Mouse (Mus musculus) embryo, embryonic 11 days (tissue): ENCODE measurements around the gene Cd207.

Experiments
- DNase-seq: peaks from one replicate; pipeline ENCODE4 v3.0.0-alpha.2; 2015

The Cd207 gene

DNA sequence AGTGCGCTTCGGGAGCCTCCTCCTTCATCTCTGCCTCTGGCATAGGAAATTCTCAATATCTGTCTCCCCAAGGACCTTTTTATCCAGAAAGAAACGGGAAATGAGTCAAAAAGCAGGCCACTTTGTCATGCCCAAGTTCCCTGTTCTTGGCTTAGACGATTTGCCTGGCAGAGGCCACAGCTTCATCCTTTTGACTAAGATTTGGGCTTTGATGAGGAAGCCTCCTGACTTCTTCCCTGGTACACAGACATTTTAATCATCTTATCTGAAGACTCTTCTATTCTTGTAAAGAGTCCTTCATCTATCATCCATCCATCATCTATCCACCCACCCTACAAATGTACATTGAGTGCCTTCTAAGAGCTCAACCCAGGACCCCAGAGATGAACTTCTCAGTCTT lies at the start of gene Cd207:
Gene Cd207 (minus strand): TSS at position 101 of the 400 bp plus-strand sequence.
- no peak for DNase-seq

DNA sequence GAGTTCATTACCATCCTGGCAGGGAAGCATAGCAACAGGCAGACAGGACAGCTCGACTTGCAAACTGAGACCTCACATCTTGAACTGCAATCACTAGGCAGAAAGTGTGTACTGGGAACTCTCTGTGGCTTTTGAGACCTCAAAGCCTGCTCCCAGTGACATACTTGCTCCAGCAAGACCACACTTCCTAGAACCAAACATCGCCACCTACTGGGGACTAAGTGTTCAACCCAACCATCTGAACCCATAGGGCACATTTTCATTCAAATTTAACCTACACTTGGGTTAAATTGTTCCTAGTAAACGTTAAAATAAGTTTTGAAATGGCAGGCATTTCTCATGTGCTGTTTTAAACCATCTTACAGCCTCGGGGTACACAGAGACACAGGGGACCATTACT lies 49.5 kb upstream of the Cd207 start:
- DNase-seq = no peak

DNA sequence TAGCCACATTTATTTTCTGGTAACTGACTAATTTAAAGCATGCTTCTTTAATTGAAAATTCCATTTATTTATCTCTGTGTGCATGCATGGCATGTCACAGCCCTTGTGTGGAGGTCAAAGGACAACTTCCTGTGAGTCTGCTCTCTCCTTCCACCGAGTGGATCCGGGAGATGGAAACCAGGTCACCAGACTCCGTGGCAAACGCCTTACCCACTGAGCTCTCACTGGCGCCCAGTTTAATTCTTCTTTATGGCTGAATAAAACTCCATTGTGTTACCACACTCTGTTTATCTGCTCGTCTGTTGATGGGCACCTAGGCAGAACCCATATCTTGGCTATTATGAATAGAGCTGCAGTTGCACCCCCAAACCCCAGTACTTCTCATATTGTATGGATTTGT lies 44.9 kb upstream of the Cd207 start:
- DNase-seq = no peak

DNA sequence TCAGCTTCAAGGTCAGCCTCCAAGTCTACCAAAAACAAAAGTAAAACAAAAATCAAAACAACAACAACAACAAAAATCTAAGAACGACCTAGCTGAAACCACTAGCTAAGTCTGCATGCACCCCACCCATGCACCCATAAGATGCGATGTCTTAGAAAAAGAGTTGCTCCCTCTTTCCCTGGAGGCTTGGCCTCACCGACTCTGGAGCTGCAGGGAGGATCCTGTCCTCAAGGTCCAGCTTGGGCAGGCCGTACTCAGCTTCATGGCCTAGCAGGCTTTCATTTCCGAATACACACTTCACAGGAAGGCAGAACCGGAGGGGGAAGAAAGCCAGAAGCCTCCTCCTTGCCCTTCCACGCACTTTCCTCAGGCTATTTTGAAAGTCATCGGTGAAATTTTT lies 39.4 kb upstream of the Cd207 start:
- DNase-seq = no peak

- no peak for DNase-seq
Observed at GRCm38 (mm10) chr6:83715461-83716196, 38.0 kb upstream of the Cd207 start.

GRCm38 (mm10) chr6:83714221-83715123 lies 36.8 kb upstream of the Cd207 start:
- DNase-seq = peak; percentile 64

DNA sequence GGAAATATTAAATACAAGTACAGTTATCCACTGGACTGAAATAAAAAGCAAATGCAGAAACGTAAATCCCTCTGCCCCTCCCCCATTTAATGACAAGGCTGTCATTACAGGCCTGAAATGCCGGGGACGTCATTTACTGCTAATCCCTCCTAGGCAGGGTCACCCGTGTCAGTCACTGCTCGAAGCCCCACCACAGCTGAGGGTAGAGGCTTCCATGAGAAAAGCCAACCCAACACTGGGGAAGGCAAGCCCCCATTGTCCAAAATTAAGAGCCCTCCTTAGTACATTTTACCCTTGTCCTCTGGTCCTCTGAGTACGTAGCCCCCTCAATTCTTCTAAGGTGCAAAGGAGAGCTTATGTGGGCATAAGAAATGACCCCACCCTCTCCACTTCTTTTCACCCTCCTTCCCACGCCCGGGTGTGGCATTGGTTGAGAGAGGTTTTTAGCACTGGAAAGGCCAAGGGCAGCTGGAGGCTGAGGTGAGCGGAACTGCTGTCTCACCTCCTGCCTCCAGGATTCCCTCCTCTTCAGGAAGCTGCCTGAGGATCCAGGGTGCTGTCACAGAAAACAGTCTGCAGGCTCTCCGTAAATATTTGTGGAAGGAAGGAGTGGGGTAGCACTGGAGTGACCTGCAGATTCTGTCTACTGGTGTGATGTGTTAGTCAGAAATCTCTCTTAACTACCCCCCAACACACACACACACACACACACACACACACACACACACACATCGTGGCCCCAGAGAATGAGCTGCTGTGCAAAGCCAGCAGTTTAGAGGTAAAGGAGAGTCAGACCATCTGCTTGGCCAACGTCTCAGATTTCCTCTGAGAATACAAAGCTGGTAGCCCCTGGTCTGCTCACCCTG lies 35.8 kb upstream of the Cd207 start:
- no peak for DNase-seq

DNA sequence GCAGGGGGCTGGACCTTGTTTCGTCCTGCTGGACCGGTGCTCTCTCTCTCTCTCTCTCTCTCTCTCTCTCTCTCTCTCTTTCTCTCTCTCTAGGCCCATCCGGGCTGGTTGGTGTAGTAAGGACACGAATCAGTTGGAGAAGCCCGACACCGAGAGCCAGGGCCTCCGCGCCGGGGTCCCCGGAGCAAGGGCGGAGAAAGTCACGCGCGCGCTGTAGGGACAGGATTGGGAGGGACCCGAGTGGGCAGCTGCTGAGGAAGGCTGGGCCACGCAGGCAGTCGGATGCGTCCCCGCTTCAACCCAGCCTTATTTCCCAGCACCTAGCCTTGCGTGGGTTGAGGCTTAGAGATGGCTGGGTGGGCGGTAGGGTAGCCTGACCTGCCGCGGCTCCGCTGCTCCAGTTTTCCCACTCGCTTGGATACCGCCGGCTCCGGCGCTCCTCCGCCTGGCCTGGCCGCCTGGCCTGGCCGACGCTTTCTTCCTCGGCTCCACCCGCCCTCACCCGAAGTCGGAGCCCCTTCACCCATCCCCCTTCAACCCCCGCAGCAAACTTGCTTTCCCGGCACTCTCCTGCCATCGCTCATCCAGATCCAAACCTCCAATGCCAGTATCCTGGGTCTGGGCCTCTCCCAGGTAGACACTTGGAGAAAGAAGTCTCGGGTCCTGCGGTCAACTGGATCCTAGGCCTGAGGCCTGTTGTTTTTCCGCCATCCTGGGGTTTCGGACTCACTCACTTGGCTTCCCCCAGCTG lies 34.2 kb upstream of the Cd207 start:
- no peak for DNase-seq

DNA sequence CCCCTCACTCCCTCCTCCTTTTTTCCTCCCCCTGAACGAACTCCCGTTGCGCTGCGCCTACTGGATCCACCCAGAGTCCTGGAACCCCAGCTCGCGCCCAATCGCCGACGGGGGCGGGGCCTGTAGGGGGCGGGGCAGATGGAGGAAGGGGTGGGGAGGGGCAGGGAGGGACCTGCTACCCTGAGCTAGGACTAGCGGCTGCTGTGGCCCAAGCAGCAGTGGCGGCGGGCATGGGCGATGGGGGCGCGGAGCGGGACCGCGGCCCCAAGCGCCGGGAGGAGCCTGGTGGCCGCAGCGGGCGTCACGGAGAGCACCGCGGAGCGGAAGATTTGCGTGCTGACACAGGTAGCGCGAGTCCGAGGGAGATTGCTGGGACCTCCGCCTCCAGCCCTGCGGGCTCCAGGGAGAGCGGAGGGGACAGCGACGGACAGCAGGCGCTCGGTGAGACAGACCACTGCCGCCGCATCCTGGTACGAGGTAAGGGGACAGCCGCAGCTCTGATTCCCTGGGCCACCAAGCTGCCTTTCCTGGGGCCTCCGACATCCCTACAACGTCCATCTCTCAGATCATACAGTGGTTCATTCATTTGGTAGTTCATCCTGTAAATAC lies 33.5 kb upstream of the Cd207 start, which contains the start of gene Vax2:
Gene Vax2 (plus strand): TSS at position 198 of the 609 bp plus-strand sequence.
- peak; percentile 91 for DNase-seq

GRCm38 (mm10) chr6:83710361-83711066 lies 32.9 kb upstream of the Cd207 start:
- DNase-seq = no peak

DNA sequence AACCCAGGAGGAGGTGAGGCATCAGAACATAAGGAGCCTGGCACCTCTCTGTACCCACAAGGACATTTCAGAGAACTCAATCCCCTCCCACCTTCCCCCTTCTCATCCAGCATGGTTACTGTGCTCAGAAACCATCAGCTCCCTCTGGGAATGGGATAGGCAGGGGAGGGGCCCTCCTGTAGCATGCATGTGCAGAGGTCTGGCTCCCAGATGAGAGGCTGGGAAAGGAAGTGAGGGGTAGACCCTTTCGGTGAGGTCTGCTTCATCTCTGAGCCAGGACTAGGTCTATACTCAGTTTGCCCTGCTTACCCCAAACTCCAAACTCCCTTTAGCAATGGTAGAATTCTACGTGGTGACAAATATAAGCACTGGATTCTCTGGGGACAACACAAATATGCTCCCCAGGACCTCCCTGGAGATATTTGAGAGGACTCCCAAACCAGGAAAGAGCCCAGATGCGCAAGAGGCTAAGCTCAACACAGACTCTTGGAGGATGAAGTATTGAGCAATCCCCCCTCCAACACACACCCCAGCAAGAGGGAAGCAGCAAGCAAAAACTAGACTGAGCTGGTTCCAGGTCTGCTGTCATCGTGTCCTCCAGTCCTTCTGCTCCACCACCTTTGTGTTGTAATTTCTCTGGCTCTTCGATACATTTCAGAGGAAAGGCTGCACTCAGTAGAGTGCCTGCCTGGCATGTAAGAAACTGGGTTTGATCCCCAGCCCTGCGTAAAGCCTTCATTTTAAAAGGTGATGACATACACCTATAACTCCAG lies 30.3 kb upstream of the Cd207 start:
- no peak for DNase-seq

GRCm38 (mm10) chr6:83704701-83705100 lies 27.0 kb upstream of the Cd207 start:
- DNase-seq = no peak

GRCm38 (mm10) chr6:83704294-83704693 lies 26.6 kb upstream of the Cd207 start:
- no peak for DNase-seq

GRCm38 (mm10) chr6:83703722-83704078 lies 26.0 kb upstream of the Cd207 start:
- no peak for DNase-seq

DNA sequence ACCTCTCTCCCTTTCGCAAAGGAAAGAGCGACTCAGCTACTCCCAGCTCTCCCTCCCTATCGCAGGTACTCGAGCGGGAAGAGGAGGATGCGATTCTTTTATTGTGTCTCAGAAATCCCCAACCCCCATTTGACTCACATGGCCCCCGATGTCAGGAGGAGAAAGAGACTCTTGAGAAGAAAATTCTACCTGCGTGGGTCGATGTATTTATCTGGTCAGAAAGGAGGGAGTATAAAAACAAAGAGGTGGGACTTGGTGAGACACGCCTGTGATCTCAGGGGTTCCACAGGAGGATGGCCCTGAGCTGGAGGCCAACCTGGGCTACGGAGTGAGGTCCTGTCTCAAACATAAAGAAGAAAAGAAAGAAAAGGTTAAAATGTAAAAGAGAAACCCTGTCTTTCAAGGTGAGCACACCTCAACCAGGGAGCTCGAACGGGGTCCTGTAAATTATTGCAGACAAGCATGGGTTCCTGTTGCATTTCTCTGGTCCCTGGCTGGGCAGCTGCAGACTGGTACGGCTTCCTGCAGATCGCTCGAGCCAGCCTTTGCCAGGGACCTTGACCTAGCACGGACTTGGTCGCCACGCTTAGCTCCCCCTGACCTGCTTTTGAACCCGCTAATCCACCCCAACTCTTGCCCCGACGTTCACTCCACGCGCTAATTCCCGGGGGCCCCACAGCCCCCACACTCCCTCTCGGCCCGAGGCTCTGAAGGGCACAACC lies 25.5 kb upstream of the Cd207 start:
- no peak for DNase-seq

DNA sequence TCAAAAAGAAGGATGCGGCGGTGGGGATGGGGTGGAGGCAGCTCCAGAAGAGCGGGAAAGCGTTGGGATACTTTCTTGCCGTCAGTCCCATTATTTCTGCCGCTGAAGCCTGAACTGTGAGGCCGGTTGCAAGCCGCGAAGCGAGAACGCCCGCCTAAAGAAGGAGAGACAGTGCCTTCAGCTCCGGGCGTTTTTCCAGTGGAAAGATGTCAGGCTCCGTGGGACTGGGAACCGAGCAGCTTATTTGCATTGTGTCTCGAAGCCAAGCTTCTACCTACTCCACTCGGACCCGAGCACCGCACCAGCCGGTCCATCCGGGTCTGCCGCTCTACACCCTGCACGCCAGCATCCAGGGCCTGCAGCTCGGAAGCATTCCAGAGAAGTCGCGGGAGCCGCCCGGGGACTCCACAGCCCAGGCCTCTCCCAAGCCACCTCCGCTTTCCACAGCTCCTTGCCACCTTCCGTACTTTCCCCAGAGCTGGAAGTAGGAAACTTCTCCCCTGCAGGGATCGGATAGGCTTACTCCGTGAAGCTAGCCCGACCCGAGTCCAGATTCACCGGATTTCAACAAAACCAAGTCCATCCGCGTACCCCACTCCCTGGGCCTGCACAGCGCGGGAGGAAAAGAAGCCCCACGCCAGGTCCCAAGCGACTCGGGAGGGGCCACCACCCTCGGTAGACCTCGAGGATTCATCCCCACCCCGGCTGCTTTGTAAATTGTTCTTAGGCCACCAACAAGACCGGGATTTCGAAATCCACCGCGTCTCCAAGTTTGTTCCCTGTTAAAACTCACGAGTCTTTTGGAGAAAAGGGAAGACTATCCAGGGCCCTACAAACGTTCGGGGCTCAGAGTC lies 24.7 kb upstream of the Cd207 start:
- DNase-seq = peak; percentile 66

GRCm38 (mm10) chr6:83701001-83701400 lies 23.3 kb upstream of the Cd207 start:
- DNase-seq = no peak

- no peak for DNase-seq
Observed at GRCm38 (mm10) chr6:83699971-83700370, 22.3 kb upstream of the Cd207 start.

DNA sequence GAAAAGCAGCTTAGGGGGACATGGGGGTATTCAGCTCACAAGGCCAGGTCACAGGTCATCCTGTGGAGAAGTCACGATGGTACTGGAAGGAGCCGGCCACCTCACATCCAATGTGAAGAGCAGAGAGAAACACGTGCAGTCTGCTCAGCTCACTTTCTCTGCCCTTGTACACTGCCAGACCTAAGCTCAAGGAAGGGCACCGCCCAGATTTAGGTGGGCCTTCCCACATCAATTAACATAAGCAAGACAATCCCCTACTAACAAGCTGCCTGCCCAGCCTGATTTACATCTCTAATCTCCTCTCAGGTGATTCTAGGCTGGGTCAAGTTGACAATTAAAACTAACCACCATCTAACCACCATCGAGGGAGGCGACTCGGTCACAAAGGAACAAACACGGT lies 20.3 kb upstream of the Cd207 start:
- DNase-seq = no peak
